Mouse (Mus musculus): Measurements from ENCODE around the gene Fasn. TPM values are rescaled to one million over a fixed set of nuclear protein-coding genes. Genes with fewer than 3 reads are reported as not detected.
A peak's percentile ranks its signal among the peaks of the same experiment; 100 is the strongest.

The Fasn gene
- polyA plus RNA-seq, 1 experiment from 2014 or later, result 17.0 TPM

DNA sequence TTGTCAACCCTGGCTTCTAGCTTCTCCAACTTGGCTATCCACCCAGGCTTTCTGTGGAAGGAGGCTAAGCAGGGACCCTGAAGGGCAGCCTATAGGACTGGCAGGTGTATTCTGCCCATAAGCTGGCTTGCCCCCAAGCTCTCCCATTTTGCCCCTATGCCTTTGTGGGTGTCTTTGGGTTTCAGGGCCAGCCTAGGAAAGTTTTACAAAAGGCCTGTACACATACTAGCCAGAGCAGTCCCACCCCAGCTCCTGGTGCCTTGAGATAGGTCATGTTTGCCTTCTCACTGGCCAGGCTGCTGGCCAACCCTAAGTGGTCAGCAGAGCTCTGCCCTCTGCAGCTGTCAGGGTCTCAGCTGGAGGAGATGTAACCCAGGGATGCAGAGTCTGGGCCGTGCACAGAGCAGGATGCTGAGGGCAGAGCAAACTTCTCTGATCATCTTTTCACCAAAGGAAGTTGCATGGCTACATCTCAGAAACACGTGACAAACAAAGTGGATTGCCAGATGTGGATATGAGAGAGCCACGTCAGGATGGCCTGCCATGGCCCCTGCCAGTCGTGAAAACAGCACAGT lies 1.0 kb upstream of the Fasn start:
- Histone ChIP-seq H3K4me1 (replicated peaks) (peaks cover 36% of the 10 kb centered on the region), H3K4me3 (peak overlapping the region; percentile 73), H3K27me3 (no peaks in the 10 kb centered on the region), H3K27ac (peak overlapping the region; percentile 94), H3K36me3 (peaks cover 5% of the 10 kb centered on the region), H3K4me2 (peak overlapping the region; percentile 82), H3K9me3 (replicated peaks) (no peaks in the 10 kb centered on the region), H3K9ac (peak overlapping the region; percentile 69)
- 41% methylated on average over 4 of the region's 4 CpGs for WGBS
- no peak for ATAC-seq (replicated peaks; ENCODE audit: insufficient number of reproducible peaks, insufficient read depth, low FRiP score, low read depth)

DNA sequence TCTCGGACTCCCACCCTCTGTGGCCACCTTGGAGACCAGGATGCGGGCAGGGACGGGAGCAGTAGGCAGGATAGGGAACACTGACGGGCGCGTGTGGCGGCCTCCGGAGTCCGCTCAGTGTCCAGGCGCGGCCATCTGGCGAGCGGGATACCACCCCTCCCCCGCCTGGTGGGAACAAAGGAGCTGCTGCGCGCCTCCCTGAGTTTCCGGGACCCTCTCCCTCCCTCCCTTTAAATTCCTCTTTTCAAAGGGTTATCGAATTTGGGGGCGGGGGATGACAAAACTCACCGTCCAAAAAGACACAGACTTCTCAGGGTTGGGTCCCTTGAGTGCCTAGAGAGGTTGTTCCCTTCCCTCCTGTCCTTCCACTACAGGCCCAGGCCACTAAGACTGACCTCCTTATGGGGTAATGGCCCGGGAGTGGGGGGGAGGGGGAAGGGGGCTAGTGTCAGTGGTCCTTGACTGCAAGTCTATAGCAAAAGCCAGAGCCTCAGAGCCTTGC lies 491 bp upstream of the Fasn start:
- Histone ChIP-seq H3K27ac (peak overlapping the region; percentile 94), H3K4me1 (replicated peaks) (peaks cover 36% of the 10 kb centered on the region), H3K27me3 (no peaks in the 10 kb centered on the region), H3K9ac (peak overlapping the region; percentile 69), H3K4me2 (peak overlapping the region; percentile 82), H3K4me3 (peak overlapping the region; percentile 73), H3K9me3 (replicated peaks) (no peaks in the 10 kb centered on the region), H3K36me3 (peaks cover 10% of the 10 kb centered on the region)
- no peak; the same call in 1 of the 2 replicates for ATAC-seq (replicated peaks; ENCODE audit: insufficient number of reproducible peaks, insufficient read depth, low FRiP score, low read depth)
- WGBS, result 1% methylated on average over 21 of the region's 21 CpGs

DNA sequence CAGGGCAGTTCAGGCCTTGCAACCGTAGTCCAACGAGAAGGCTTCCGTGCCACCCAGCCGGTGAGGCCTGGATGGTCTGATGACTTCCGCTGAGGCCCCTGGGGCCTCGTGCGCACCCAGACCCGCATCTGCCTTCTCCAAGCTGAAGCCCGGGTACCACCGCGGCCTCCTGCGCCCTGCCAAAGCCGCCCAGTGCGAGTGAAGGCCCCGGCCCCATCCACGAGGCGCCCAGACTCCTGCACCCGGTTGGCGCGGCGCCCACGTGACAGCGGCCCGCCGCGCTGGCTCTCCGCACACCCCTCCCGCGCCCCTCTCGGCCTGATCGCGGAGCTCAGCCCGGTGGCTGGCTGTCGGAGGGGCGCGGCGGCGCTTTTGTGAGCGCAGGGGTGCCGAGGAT lies 798 bp downstream of the Fasn start:
- Histone ChIP-seq H3K4me3 (peak overlapping the region; percentile 73), H3K4me2 (peak overlapping the region; percentile 82), H3K9ac (peak overlapping the region; percentile 90), H3K4me1 (replicated peaks) (peaks cover 36% of the 10 kb centered on the region), H3K27me3 (no peaks in the 10 kb centered on the region), H3K27ac (peak overlapping the region; percentile 94), H3K36me3 (peaks cover 23% of the 10 kb centered on the region), H3K9me3 (replicated peaks) (no peaks in the 10 kb centered on the region)
- WGBS, result under 1% methylated on average over 40 of the region's 40 CpGs
- peak; percentile 42 for ATAC-seq (replicated peaks; ENCODE audit: insufficient number of reproducible peaks, insufficient read depth, low FRiP score, low read depth)

DNA sequence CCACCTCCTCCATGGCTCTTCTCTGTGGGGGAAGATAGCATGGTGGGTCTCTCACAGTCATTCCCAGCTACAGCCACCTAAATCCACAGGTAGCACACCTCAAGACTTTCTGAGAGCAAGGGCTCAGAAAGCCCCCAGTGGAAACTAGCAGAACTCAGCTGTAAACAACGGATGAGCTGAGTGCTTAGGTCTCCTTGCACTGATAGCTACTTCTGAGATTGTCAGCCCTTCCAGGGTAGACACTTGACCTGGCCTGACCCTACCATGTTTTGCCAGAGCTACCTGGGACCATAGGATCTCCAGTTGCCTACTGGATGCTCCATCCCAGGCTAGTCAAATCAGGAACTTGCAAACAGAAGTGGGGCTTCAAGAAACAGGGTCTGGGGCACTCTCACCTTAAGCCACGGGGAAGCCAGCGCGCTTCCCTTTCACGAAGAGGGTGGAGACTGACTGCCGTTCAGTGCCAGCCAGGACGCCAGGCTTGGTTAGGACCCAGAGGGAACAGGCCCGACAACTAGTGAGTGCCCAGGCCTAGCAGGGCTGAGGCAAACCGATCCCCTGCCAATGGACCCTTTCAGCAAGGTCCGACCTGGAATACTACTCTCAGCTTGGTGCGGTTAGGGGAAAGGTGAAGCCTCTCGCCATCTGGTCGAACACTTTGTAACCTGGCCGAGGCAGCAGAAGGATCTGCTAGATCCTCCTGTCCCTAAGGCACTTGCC lies 1.4 kb downstream of the Fasn start:
- Histone ChIP-seq H3K4me2 (peak overlapping the region; percentile 82), H3K4me3 (peak overlapping the region; percentile 73), H3K36me3 (peaks cover 29% of the 10 kb centered on the region), H3K9me3 (replicated peaks) (no peaks in the 10 kb centered on the region), H3K27ac (peak overlapping the region; percentile 94), H3K4me1 (replicated peaks) (peaks cover 36% of the 10 kb centered on the region), H3K27me3 (no peaks in the 10 kb centered on the region), H3K9ac (peak overlapping the region; percentile 90)
- WGBS, result under 1% methylated on average over 14 of the region's 14 CpGs
- ATAC-seq (replicated peaks; ENCODE audit: insufficient number of reproducible peaks, insufficient read depth, low FRiP score, low read depth), result no peak

DNA sequence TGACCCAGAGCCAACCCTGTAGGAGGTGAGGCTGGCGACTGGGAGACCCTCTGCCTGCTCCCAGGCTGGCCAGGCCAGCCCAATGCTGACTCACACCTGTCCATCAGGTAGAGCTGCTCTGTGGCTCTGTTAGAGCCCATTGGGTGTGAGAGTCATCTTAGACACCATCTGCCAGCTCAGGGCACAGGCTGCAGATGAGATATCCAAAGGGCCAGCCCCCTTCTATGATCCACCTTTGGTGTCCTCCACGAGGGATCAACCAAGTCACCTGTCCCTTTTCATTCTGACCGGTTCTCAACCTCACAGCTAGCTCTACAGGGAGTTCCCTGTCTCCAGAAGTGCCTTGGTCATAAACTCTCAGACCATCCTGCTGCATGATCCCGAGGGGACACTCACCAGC lies 2.0 kb downstream of the Fasn start:
- 49% methylated on average over 4 of the region's 4 CpGs for WGBS
- ATAC-seq (replicated peaks; ENCODE audit: insufficient number of reproducible peaks, insufficient read depth, low FRiP score, low read depth), result no peak
- H3K9ac ChIP-seq, result peak overlapping the region; percentile 90
- peaks cover 36% of the 10 kb centered on the region for H3K36me3 ChIP-seq
- no peaks in the 10 kb centered on the region for H3K9me3 ChIP-seq (replicated peaks)
- peak overlapping the region; percentile 73 for H3K4me3 ChIP-seq
- no peak overlapping the region for H3K27ac ChIP-seq
- peak overlapping the region; percentile 82 for H3K4me2 ChIP-seq
- peaks cover 36% of the 10 kb centered on the region for H3K4me1 ChIP-seq (replicated peaks)
- no peaks in the 10 kb centered on the region for H3K27me3 ChIP-seq

DNA sequence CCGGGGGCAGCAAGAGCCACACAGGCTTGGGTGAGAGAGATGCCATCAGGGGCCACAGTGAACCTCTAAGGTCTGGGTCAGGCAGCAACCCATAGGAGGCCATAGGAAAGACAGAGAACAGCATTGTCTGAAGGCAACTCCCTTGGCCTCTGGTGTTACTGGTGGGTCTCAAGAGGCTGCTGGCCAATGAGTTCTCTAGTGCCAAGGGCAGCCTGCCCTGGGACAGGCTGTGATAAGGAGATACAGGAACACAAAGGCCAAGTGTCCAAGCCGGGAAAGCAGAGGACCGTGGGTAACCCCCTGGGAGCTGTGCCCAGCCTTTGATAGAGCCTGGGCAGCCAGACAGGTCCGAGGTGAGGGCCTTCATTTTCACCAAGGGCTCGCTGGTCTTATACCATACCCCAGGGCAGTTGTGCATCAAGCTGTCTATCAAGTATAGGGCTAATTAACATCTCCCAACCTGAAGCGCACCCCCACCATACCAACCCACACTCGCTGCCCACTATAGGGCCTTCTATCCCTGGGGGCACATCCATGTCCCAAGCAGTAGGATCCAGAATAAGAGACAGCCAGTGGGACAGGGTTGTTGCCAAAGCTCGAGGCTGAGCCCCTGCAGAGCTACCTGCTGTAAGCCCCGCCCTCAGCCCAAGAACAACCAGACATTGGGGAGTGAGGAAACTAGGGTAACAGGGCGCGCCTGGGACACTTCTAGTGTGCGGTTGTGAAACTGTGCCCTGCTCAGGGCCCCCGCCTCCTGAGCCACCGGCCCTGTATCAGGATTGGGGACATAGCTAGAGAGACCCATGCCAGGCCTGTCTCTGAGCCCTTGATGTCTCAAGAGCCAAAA lies 3.0 kb downstream of the Fasn start:
- no peaks in the 10 kb centered on the region for H3K27me3 ChIP-seq
- no peak for ATAC-seq (replicated peaks; ENCODE audit: insufficient number of reproducible peaks, insufficient read depth, low FRiP score, low read depth)
- H3K9me3 ChIP-seq (replicated peaks), result no peaks in the 10 kb centered on the region
- peak overlapping the region; percentile 90; the same call in 1 of the 2 replicates for H3K9ac ChIP-seq
- peaks cover 36% of the 10 kb centered on the region for H3K4me1 ChIP-seq (replicated peaks)
- H3K36me3 ChIP-seq, result peaks cover 46% of the 10 kb centered on the region
- H3K27ac ChIP-seq, result 0 out of 2 replicates have a peak overlapping the region, but pooled peaks have one; percentile 17
- WGBS, result 72% methylated on average over 14 of the region's 14 CpGs
- peak overlapping the region; percentile 82 for H3K4me2 ChIP-seq
- no peak overlapping the region for H3K4me3 ChIP-seq

DNA sequence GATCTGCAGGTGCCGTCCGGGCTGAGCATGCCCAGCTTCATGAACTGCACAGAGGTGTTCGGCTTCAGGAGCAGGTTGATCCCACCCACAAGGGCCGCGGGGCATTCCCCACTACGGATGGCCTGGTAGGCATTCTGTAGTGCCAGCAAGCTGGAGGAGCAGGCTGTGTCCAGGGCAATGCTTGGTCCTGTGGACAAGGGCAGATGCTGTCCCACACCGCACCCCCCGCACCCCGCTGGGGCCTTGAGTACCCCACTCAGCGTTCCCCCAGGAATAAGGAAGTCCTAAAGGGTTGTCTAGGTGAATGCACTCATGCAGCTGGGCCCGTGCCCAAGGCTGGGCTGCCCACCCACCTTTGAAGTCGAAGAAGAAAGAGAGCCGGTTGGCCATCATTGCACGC lies 3.8 kb downstream of the Fasn start:
- Histone ChIP-seq H3K36me3 (peaks cover 53% of the 10 kb centered on the region), H3K27ac (no peak overlapping the region), H3K9ac (no peak overlapping the region), H3K4me2 (no peak overlapping the region), H3K4me3 (no peak overlapping the region), H3K27me3 (no peaks in the 10 kb centered on the region), H3K9me3 (replicated peaks) (no peaks in the 10 kb centered on the region), H3K4me1 (replicated peaks) (peaks cover 35% of the 10 kb centered on the region)
- ATAC-seq (replicated peaks; ENCODE audit: insufficient number of reproducible peaks, insufficient read depth, low FRiP score, low read depth), result no peak
- WGBS, result 91% methylated on average over 14 of the region's 14 CpGs

DNA sequence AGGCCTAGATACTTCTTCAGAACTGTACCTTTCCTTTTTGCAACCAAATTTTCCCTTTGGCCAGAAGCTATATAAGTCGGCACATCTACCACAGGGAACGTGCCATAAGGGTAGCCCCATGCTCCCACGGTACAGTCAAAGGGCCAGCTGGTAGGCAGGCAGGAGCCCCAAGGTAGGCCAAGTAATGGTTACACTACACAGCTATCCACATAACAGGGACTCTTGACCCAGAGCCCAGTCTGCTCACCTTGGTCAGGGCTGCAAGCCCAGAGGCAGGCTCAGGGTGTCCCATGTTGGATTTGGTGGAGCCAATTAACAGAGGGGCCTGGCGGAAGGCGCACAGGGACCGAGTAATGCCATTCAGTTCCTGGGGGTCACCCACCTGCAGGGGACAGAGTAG lies 4.8 kb downstream of the Fasn start:
- H3K4me3 ChIP-seq, result no peak overlapping the region
- H3K36me3 ChIP-seq, result peaks cover 63% of the 10 kb centered on the region
- 95% methylated on average over 6 of the region's 6 CpGs for WGBS
- no peak overlapping the region for H3K9ac ChIP-seq
- peaks cover 28% of the 10 kb centered on the region for H3K4me1 ChIP-seq (replicated peaks)
- no peaks in the 10 kb centered on the region for H3K9me3 ChIP-seq (replicated peaks)
- no peak for ATAC-seq (replicated peaks; ENCODE audit: insufficient number of reproducible peaks, insufficient read depth, low FRiP score, low read depth)
- no peak overlapping the region for H3K4me2 ChIP-seq
- no peaks in the 10 kb centered on the region for H3K27me3 ChIP-seq
- H3K27ac ChIP-seq, result no peak overlapping the region

DNA sequence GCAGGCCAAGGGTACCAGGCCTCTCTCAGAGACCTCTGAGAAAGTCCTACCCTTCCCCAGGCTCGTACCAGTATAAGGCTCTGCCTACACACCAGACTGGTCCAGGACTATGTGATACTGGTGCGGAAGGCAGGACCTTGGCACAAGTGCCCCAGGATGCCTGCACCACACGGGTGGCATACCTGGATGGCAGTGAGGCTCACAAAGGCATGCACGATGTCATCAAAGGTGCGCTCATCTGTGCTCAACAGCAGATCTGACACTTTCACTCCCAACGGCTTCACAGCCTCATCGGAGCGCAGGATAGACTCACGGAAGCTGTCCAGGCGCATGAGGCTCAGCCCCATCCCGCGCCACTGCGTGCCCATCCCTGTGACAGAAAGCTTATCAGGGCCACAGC lies 6.1 kb downstream of the Fasn start:
- ATAC-seq (replicated peaks; ENCODE audit: insufficient number of reproducible peaks, insufficient read depth, low FRiP score, low read depth), result no peak
- H3K36me3 ChIP-seq, result peaks cover 76% of the 10 kb centered on the region
- H3K9ac ChIP-seq, result no peak overlapping the region
- H3K9me3 ChIP-seq (replicated peaks), result no peaks in the 10 kb centered on the region
- no peak overlapping the region for H3K4me3 ChIP-seq
- WGBS, result 96% methylated on average over 13 of the region's 13 CpGs
- no peak overlapping the region for H3K4me2 ChIP-seq
- peaks cover 28% of the 10 kb centered on the region for H3K4me1 ChIP-seq (replicated peaks)
- H3K27ac ChIP-seq, result no peak overlapping the region
- H3K27me3 ChIP-seq, result no peaks in the 10 kb centered on the region

DNA sequence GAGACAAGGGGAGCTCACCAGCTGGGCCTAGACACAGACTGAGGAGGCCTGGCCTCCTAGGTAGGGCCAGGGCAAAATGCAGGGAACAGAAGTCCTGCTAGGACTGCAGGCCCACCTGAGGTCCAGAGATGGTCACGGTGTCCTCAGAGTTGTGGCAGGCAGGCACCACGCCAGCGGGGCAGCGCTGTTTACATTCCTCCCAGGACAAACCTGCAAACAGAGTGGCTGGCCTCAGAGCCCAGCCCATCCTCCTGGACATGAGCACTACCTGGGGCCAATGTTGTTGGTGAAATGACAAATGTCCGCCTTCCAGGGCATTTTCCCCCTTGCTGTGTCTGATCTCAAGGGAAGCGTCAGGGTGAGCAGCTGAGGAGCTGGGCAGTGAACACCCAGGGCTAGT lies 7.0 kb downstream of the Fasn start:
- no peak for ATAC-seq (replicated peaks; ENCODE audit: insufficient number of reproducible peaks, insufficient read depth, low FRiP score, low read depth)
- 89% methylated on average over 6 of the region's 6 CpGs for whole genome bisulfite sequencing

DNA sequence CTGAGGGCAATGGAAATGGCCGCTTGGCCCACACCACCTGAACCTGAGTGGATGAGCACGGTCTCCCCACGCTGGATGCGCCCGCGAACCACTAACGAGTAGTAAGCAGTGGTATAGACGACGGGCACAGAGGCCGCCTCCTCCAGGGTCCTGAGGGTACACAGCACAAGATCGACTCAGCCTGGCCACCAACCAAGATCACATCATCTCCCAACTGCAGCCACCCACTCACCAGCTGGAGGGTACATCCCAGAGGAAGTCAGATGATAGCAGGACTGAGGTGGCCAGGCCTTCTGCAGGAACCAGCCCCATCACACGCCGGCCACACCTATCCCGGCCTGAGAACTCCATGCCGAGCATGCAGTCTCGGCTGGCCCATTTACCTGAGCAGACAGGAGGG lies 12.3 kb downstream of the Fasn start:
- ATAC-seq (replicated peaks; ENCODE audit: insufficient number of reproducible peaks, insufficient read depth, low FRiP score, low read depth), result no peak
- no peaks in the 10 kb centered on the region for H3K4me1 ChIP-seq (replicated peaks)
- H3K27me3 ChIP-seq, result no peaks in the 10 kb centered on the region
- no peaks in the 10 kb centered on the region for H3K9me3 ChIP-seq (replicated peaks)
- H3K4me2 ChIP-seq, result no peak overlapping the region
- H3K36me3 ChIP-seq, result peaks cover 100% of the 10 kb centered on the region
- no peak overlapping the region for H3K9ac ChIP-seq
- H3K27ac ChIP-seq, result no peak overlapping the region
- H3K4me3 ChIP-seq, result no peak overlapping the region
- whole genome bisulfite sequencing, result 95% methylated on average over 16 of the region's 16 CpGs

More for the DNA sequence above, 7.0 kb downstream of the Fasn start:
- H3K9me3 ChIP-seq (replicated peaks), result no peaks in the 10 kb centered on the region
- no peak overlapping the region for H3K27ac ChIP-seq
- H3K4me2 ChIP-seq, result no peak overlapping the region
- peaks cover 85% of the 10 kb centered on the region for H3K36me3 ChIP-seq
- H3K4me1 ChIP-seq (replicated peaks), result peaks cover 20% of the 10 kb centered on the region
- no peak overlapping the region for H3K4me3 ChIP-seq
- H3K27me3 ChIP-seq, result no peaks in the 10 kb centered on the region
- H3K9ac ChIP-seq, result no peak overlapping the region

All from heart, embryonic 15.5 days (tissue).